ENCODE assay signal across 8 mouse cellular contexts in genomic region chr10:4611386-4612155, GRCm38 (mm10). TPM values are rescaled to one million over a fixed set of nuclear protein-coding genes. Genes with fewer than 3 reads are reported as not detected.
DNase-seq lines count a peak whose midpoint lies in the region; ATAC-seq and TF ChIP-seq lines count a peak whose summit lies in the region.

Esr1 (plus strand) TSS chr10:4611593.

- peak; percentile 39 for TF ChIP-seq RAD21 in CH12.LX (IDR thresholded peaks at IDR 0.05; ENCODE audit: low read depth, low read length)

- no peak within 1 kb of the TSS for H3K4me3 ChIP-seq in hindbrain, embryonic 14.5 days (replicated peaks; ENCODE audit: low read length)
- H3K4me3 ChIP-seq in hindbrain, embryonic 10.5 days, result no peak within 1 kb of the TSS
- H3K4me3 ChIP-seq in CH12.LX (replicated peaks in 1 of 3; ENCODE audit: low read depth in 2 of 3, low read length in 2 of 3, poor library complexity in 1 of 3), result peak within 1 kb of the TSS; percentile 61 to 66 (median 64)
- peak within 1 kb of the TSS; percentile 80 for H3K4me3 ChIP-seq in gastrocnemius, adult 2 months
- peak within 1 kb of the TSS; percentile 31 for H3K4me3 ChIP-seq in kidney, embryonic 15.5 days (replicated peaks)

- peak within 1 kb of the TSS; percentile 19; the same call in 1 of the 2 replicates for H3K4me2 ChIP-seq in hindbrain, embryonic 14.5 days (replicated peaks)
- peak within 1 kb of the TSS; percentile 99 for H3K4me2 ChIP-seq in CH12.LX (ENCODE audit: insufficient read depth, low read depth, poor library complexity, severe bottlenecking)
- H3K4me2 ChIP-seq in kidney, embryonic 15.5 days, result peak within 1 kb of the TSS; percentile 55

- in situ Hi-C loops in CH12.LX (cut with MboI; ENCODE audit: low pct_ligation_motif_present, low pct_unique_long_range_greater_than_20kb, low sequenced_read_pairs), result loop anchor here (25.0 kb wide), 1 partner anchor 551 kb away; no protein-coding TSS in a partner anchor

- no peak for DNase-seq in hindbrain, embryonic 14.5 days (ENCODE audit: low spot score)
- DNase-seq in hindbrain, embryonic 10.5 days (ENCODE audit: low spot score), result no peak
- DNase-seq in CH12.LX (ENCODE audit: extremely low read depth), result peak; percentile 33
- DNase-seq in gastrocnemius, adult 2 months, result peak; percentile 45
- peak; percentile 39 for DNase-seq in skeletal muscle tissue, adult 2 months (ENCODE audit: low read depth, low spot score)
- no peak for DNase-seq in left cerebral cortex, postnatal 10 days (ENCODE audit: extremely low spot score in 1 of 2, low spot score in 2 of 2)
- no peak for DNase-seq in cerebellum, adult 8-10 months

- no peak; the same call in 1 of the 2 replicates for TF ChIP-seq EP300 in CH12.LX (IDR thresholded peaks at IDR 0.05; ENCODE audit: low read length)

- ATAC-seq in hindbrain, embryonic 14.5 days (ENCODE audit: low FRiP score), result no peak
- ATAC-seq in kidney, embryonic 15.5 days (replicated peaks; ENCODE audit: low FRiP score), result peak; percentile 80; the same call in 1 of the 2 replicates

- intact Hi-C loops in gastrocnemius, adult 2 months (cut with DNase I), result loop anchor here (5.0 kb wide), 1 partner anchor 456 kb away; the partner anchor contains the start of gene Gm10097
- intact Hi-C loops in left cerebral cortex, postnatal 10 days (cut with DNase I), result no loop called here

- no peaks in the 10 kb centered on the region for H3K36me3 ChIP-seq in hindbrain, embryonic 14.5 days (replicated peaks; ENCODE audit: control insufficient read depth, insufficient read depth)
- H3K36me3 ChIP-seq in hindbrain, embryonic 10.5 days, result no peaks in the 10 kb centered on the region
- no peaks in the 10 kb centered on the region for H3K36me3 ChIP-seq in CH12.LX (replicated peaks in 1 of 2; ENCODE audit: control insufficient read depth in 1 of 2, insufficient read depth in 1 of 2, low read length in 1 of 2)
- H3K36me3 ChIP-seq in kidney, embryonic 15.5 days, result no peaks in the 10 kb centered on the region

- H3K9me3 ChIP-seq in hindbrain, embryonic 14.5 days (ENCODE audit: control insufficient read depth, low read length), result no peaks in the 10 kb centered on the region
- H3K9me3 ChIP-seq in hindbrain, embryonic 10.5 days, result 0 out of 2 replicates have a peak, but pooled peaks cover 5% of the 10 kb centered on the region
- H3K9me3 ChIP-seq in CH12.LX (replicated peaks; ENCODE audit: low read length), result peaks cover 5% of the 10 kb centered on the region
- no peaks in the 10 kb centered on the region for H3K9me3 ChIP-seq in kidney, embryonic 15.5 days (replicated peaks)

- WGBS in hindbrain, embryonic 14.5 days, result 50% methylated on average over 13 of the region's 13 CpGs
- 54% methylated on average over 13 of the region's 13 CpGs for WGBS in hindbrain, embryonic 10.5 days
- 29% methylated on average over 13 of the region's 13 CpGs for WGBS in kidney, embryonic 15.5 days

- dilution Hi-C loops in CH12.LX (cut with MboI; ENCODE audit: extremely low pct_ligation_motif_present, extremely low pct_unique_long_range_greater_than_20kb, low sequenced_read_pairs), result no loop called here

- TF ChIP-seq CTCF in CH12.LX (conservative IDR thresholded peaks at IDR 0.05 in 1 of 2, IDR thresholded peaks at IDR 0.05 in 1 of 2; ENCODE audit: low read depth in 2 of 2, low read length in 2 of 2), result peak in 1 of 2 experiments; percentile 44; a peak in 2 of 4 replicates
- peak; percentile 55 for TF ChIP-seq CTCF in gastrocnemius, adult 2 months (IDR thresholded peaks at IDR 0.05)

- H3K79me2 ChIP-seq in CH12.LX (replicated peaks; ENCODE audit: control insufficient read depth, extremely low read depth, insufficient read depth, poor library complexity, severe bottlenecking), result no peaks in the 10 kb centered on the region

- no peak within 1 kb of the TSS for H3K27ac ChIP-seq in hindbrain, embryonic 14.5 days
- no peak within 1 kb of the TSS for H3K27ac ChIP-seq in hindbrain, embryonic 10.5 days
- H3K27ac ChIP-seq in CH12.LX (ENCODE audit: insufficient read depth, low read depth), result no peak within 1 kb of the TSS
- peak within 1 kb of the TSS; percentile 90 for H3K27ac ChIP-seq in gastrocnemius, adult 2 months
- peak within 1 kb of the TSS; percentile 85 for H3K27ac ChIP-seq in kidney, embryonic 15.5 days

- H3K9ac ChIP-seq in hindbrain, embryonic 14.5 days, result no peak within 1 kb of the TSS
- H3K9ac ChIP-seq in CH12.LX (ENCODE audit: insufficient read depth, low read depth), result peak within 1 kb of the TSS; percentile 45
- 0 out of 2 replicates have a peak within 1 kb of the TSS, but pooled peaks have one; percentile 11 for H3K9ac ChIP-seq in kidney, embryonic 15.5 days

- no peaks in the 10 kb centered on the region for H3K27me3 ChIP-seq in hindbrain, embryonic 14.5 days (ENCODE audit: control insufficient read depth, insufficient read depth, low read length)
- H3K27me3 ChIP-seq in hindbrain, embryonic 10.5 days (ENCODE audit: insufficient read depth, poor library complexity, severe bottlenecking), result no peaks in the 10 kb centered on the region
- H3K27me3 ChIP-seq in CH12.LX (replicated peaks), result no peaks in the 10 kb centered on the region
- H3K27me3 ChIP-seq in kidney, embryonic 15.5 days, result no peaks in the 10 kb centered on the region

- TF ChIP-seq POLR2A in CH12.LX (IDR thresholded peaks at IDR 0.05; ENCODE audit: low read depth, low read length), result no peak

- H3K4me1 ChIP-seq in hindbrain, embryonic 14.5 days (replicated peaks; ENCODE audit: control insufficient read depth, insufficient read depth, low read length), result no peaks in the 10 kb centered on the region
- no peaks in the 10 kb centered on the region for H3K4me1 ChIP-seq in hindbrain, embryonic 10.5 days (replicated peaks)
- H3K4me1 ChIP-seq in CH12.LX (ENCODE audit: control insufficient read depth in 1 of 2, insufficient read depth in 2 of 2), result peaks cover 0 to 11% of the 10 kb centered on the region in 2 experiments; a peak in 2 of 4 replicates
- peaks cover 15% of the 10 kb centered on the region for H3K4me1 ChIP-seq in kidney, embryonic 15.5 days

TF ChIP-seq in CH12.LX, 34 proteins besides CTCF, POLR2A, EP300 and RAD21:
- TF ChIP-seq USF1 (IDR thresholded peaks at IDR 0.05; ENCODE audit: low read depth, low read length) (no peak), ZNF384 (IDR thresholded peaks at IDR 0.05; ENCODE audit: low read depth, low read length) (peak; percentile 63), MAZ (IDR thresholded peaks at IDR 0.05; ENCODE audit: low read depth, low read length) (0 out of 2 replicates have a peak, but pooled peaks have one; percentile 56), MYC (IDR thresholded peaks at IDR 0.05; ENCODE audit: low read depth, low read length) (no peak), TBP (conservative IDR thresholded peaks at IDR 0.05; ENCODE audit: low read depth, low read length) (no peak), IRF4 (IDR thresholded peaks at IDR 0.05; ENCODE audit: low read depth, low read length) (0 out of 2 replicates have a peak, but pooled peaks have one; percentile 6), CHD1 (IDR thresholded peaks at IDR 0.05; ENCODE audit: low read depth, low read length) (0 out of 2 replicates have a peak, but pooled peaks have one; percentile 18), MAFK (IDR thresholded peaks at IDR 0.05; ENCODE audit: insufficient replicate concordance, low read length) (0 out of 2 replicates have a peak, but pooled peaks have one; percentile 9)
TF ChIP-seq in CH12.LX: peak in this region for 5.

RNA-seq across cellular contexts. Expression of gene Esr1, which starts in this region (rescaled TPM):
- 0.27 and 0.80 TPM in 2 replicates for polyA plus RNA-seq in hindbrain, embryonic 14.5 days (2014; fragmentation: Nextera tagmentation; extraction: Ambion mirVana)
- 0.08 TPM in 1 of 2 replicates, not detected in the other for polyA plus RNA-seq in hindbrain, embryonic 10.5 days (2016; fragmentation: Nextera tagmentation; extraction: Ambion mirVana)
- total RNA-seq in CH12.LX (2012; rRNA removed) (0.08 and 0.64 TPM in 2 replicates), CH12.LX (2014; rRNA removed) (0.61 and 0.63 TPM in 2 replicates)
- polyA plus RNA-seq in CH12.LX (2012; ENCODE audit: insufficient read length, low read depth), result 0.82 and 1.0 TPM in 2 replicates
- total RNA-seq in gastrocnemius, adult 2 months (2021), result 10 to 100 TPM; 30.6 to 46.5 TPM
- 1.9 and 2.2 TPM in 2 replicates for polyA plus RNA-seq in kidney, embryonic 15.5 days (2015; fragmentation: Nextera tagmentation; extraction: Ambion mirVana)
- total RNA-seq in left cerebral cortex, postnatal 10 days (2021), result 1 to 10 TPM; 2.3 to 3.4 TPM

Comparison
In these comparisons a context has a peak if more than half of its experiments do, and no peak if none do; other contexts are left out.
1. RNA of gene Esr1 (total RNA-seq): 30.6 to 46.5 TPM in gastrocnemius, adult 2 months; 2.3 to 3.4 TPM in left cerebral cortex, postnatal 10 days and 0.08 to 0.64 TPM in CH12.LX; every median in the first group is over 4 times any median in the second.
2. DNase-seq: peak in CH12.LX (single experiment), gastrocnemius, adult 2 months (single experiment) and skeletal muscle tissue, adult 2 months (single experiment); none in hindbrain, embryonic 14.5 days (single experiment), hindbrain, embryonic 10.5 days (single experiment), left cerebral cortex, postnatal 10 days (0 of 2) and cerebellum, adult 8-10 months (single experiment).
3. H3K27ac ChIP-seq: peak in gastrocnemius, adult 2 months (single experiment) and kidney, embryonic 15.5 days (single experiment); none in hindbrain, embryonic 14.5 days (single experiment), hindbrain, embryonic 10.5 days (single experiment) and CH12.LX (single experiment).
4. H3K4me2 ChIP-seq: peak in every context shown above with its lines; median percentile 99 in CH12.LX; 55 in kidney, embryonic 15.5 days; 19 in hindbrain, embryonic 14.5 days.
5. H3K4me3 ChIP-seq: peak in CH12.LX (3 of 3), gastrocnemius, adult 2 months (single experiment) and kidney, embryonic 15.5 days (single experiment); none in hindbrain, embryonic 14.5 days (single experiment) and hindbrain, embryonic 10.5 days (single experiment).